ENCODE assay signal across 9 mouse cellular contexts in the genomic region with DNA sequence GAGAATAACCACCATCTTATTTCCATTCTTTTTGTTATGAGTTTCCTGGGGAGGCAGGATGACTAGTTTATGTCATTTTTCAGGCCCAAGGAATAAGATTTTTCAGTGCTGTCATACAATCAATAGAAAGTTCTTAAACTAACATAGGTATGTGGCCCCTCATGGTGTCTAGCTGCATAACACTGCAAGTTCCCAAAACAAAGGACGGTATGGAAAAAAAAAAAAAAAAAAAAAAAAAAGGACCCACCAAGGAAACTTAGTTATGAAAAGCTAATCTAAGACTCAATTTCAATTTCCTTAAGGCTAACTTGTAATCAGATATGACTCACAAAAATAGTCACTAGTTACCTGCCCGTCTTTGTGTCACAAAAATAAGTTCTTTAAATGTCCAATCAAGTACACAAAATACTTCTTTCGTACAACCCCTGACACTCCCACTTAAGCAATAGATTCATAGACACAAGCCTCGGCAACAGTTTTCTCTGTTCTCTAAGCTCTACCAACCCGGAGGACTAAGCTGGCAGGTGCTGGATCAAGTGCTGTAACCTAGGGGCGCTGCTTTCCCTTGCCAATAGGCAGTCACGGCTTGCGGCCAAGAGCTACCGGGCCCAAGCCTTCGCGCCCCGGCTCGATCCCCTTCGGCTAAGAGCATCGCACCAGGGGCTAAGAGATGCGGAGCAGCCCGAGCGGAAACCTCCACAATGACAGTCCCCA. TPM values are rescaled to one million over a fixed set of nuclear protein-coding genes. Genes with fewer than 3 reads are reported as not detected.
DNase-seq lines count a peak whose midpoint lies in the region; ATAC-seq and TF ChIP-seq lines count a peak whose summit lies in the region.
"Had no signal": no experiment of that assay in that cellular context is flagged by ENCODE, and none has a peak within 500 bp of the region (broad histone marks: within the 10 kb centered on the region; RNA-seq: fewer than 3 reads in every experiment).

No protein-coding gene starts in this region.

- DNase-seq in left cerebral cortex, adult 2 months (ENCODE audit: extremely low spot score in 1 of 2, low spot score in 2 of 2): no peak
- no peak for DNase-seq in left cerebral cortex, postnatal 4 days
- no peak for DNase-seq in spleen, postnatal 4 days (ENCODE audit: low spot score in 2 of 2)
- DNase-seq in ovary, adult 18-20 months (ENCODE audit: low spot score): no peak
- no peak for DNase-seq in left cerebral cortex, postnatal 25 days (ENCODE audit: low spot score in 2 of 2)

- peak overlapping the region; percentile 93 for H3K4me3 ChIP-seq in left cerebral cortex, adult 2 months
- peak overlapping the region; percentile 93 for H3K4me3 ChIP-seq in bone marrow, adult 2 months (replicated peaks; ENCODE audit: control insufficient read depth, low read depth, low read length)
- H3K4me3 ChIP-seq in megakaryocyte, embryonic 14.5 days (replicated peaks): peak overlapping the region; percentile 96

- peaks cover 2% of the 10 kb centered on the region; the same call in 1 of the 2 replicates for H3K4me1 ChIP-seq in bone marrow, adult 2 months (ENCODE audit: control insufficient read depth, insufficient read depth, low read length)
- H3K4me1 ChIP-seq in megakaryocyte, embryonic 14.5 days: peaks cover 55% of the 10 kb centered on the region

- intact Hi-C loops in left cerebral cortex, adult 2 months (cut with DNase I): no loop called here
- intact Hi-C loops in left cerebral cortex, postnatal 4 days (cut with DNase I): no loop called here
- intact Hi-C loops in left cerebral cortex, postnatal 25 days (cut with DNase I): no loop called here

- WGBS in bone marrow, adult 2 months: 0% methylated on average over 18 of the region's 18 CpGs

- H3K9me3 ChIP-seq in megakaryocyte, embryonic 14.5 days: no peaks in the 10 kb centered on the region

- H3K27ac ChIP-seq in left cerebral cortex, adult 2 months: peak overlapping the region; percentile 100
- peak overlapping the region; percentile 99 for H3K27ac ChIP-seq in bone marrow, adult 2 months (ENCODE audit: control insufficient read depth, insufficient read depth, low read depth, low read length, poor library complexity)

- ATAC-seq in granulocyte monocyte progenitor cell, adult 5-6 weeks (replicated peaks; ENCODE audit: poor library complexity, severe bottlenecking): peak; percentile 60

- H3K36me3 ChIP-seq in megakaryocyte, embryonic 14.5 days (replicated peaks; ENCODE audit: low read length): peaks cover 29% of the 10 kb centered on the region

- no peaks in the 10 kb centered on the region for H3K27me3 ChIP-seq in megakaryocyte, embryonic 14.5 days (replicated peaks)

- no peak for TF ChIP-seq CTCF in left cerebral cortex, adult 2 months (IDR thresholded peaks at IDR 0.05)
- TF ChIP-seq CTCF in bone marrow, adult 2 months (IDR thresholded peaks at IDR 0.05; ENCODE audit: control insufficient read depth, insufficient read depth, low read length): no peak

- TF ChIP-seq POLR2A in bone marrow, adult 2 months (IDR thresholded peaks at IDR 0.05; ENCODE audit: borderline replicate concordance, control insufficient read depth, low read depth, low read length): no peak

RNA-seq across cellular contexts. Expression of a gene that starts 0.7 kb away (rescaled TPM):
- total RNA-seq in left cerebral cortex, adult 2 months (2021): 10 to 100 TPM; 71.1 to 72.4 TPM
- 10 to 100 TPM; 74.3 to 84.6 TPM for total RNA-seq in left cerebral cortex, postnatal 4 days (2021)
- polyA plus RNA-seq in bone marrow, adult 2 months (2011; ENCODE audit: insufficient read depth, insufficient read length, low replicate concordance, missing spikeins): 17.2 and 21.0 TPM in 2 replicates
- 48.8 and 57.1 TPM in 2 replicates for total RNA-seq in granulocyte monocyte progenitor cell, adult 5-6 weeks (2014; fragmentation: Nextera tagmentation)
- total RNA-seq in granulocyte monocyte progenitor cell, adult 5-6 weeks (2017): 46.3 and 51.3 TPM in 2 replicates
- polyA plus RNA-seq in megakaryocyte, embryonic 14.5 days (2012; ENCODE audit: insufficient read depth, low replicate concordance): 4.5 and 7.8 TPM in 2 replicates
- total RNA-seq in left cerebral cortex, postnatal 25 days (2021): 10 to 100 TPM; 70.8 to 72.4 TPM

RNA-seq across cellular contexts. Expression of a gene that starts 47.6 kb away (rescaled TPM):
- total RNA-seq in left cerebral cortex, adult 2 months (2021): 10 to 100 TPM; 92.5 to 92.7 TPM
- 10 to 100 TPM; 51.6 to 64.6 TPM for total RNA-seq in left cerebral cortex, postnatal 4 days (2021)
- polyA plus RNA-seq in bone marrow, adult 2 months (2011; ENCODE audit: insufficient read depth, insufficient read length, low replicate concordance, missing spikeins): not detected in 2 replicates
- not detected in 2 replicates for total RNA-seq in granulocyte monocyte progenitor cell, adult 5-6 weeks (2014; fragmentation: Nextera tagmentation)
- not detected in 2 replicates for total RNA-seq in granulocyte monocyte progenitor cell, adult 5-6 weeks (2017)
- not detected in 2 replicates for polyA plus RNA-seq in megakaryocyte, embryonic 14.5 days (2012; ENCODE audit: insufficient read depth, low replicate concordance)
- 10 to 100 TPM; 84.4 to 96.3 TPM for total RNA-seq in left cerebral cortex, postnatal 25 days (2021)

RNA-seq across cellular contexts. Expression of a gene that starts 52.6 kb away (rescaled TPM):
- total RNA-seq in left cerebral cortex, adult 2 months (2021): under 1 TPM; 0.23 to 0.34 TPM
- not detected for total RNA-seq in left cerebral cortex, postnatal 4 days (2021)
- polyA plus RNA-seq in bone marrow, adult 2 months (2011; ENCODE audit: insufficient read depth, insufficient read length, low replicate concordance, missing spikeins): not detected in 2 replicates
- not detected in 2 replicates for total RNA-seq in granulocyte monocyte progenitor cell, adult 5-6 weeks (2014; fragmentation: Nextera tagmentation)
- not detected in 2 replicates for total RNA-seq in granulocyte monocyte progenitor cell, adult 5-6 weeks (2017)
- polyA plus RNA-seq in megakaryocyte, embryonic 14.5 days (2012; ENCODE audit: insufficient read depth, low replicate concordance): not detected in 2 replicates
- total RNA-seq in left cerebral cortex, postnatal 25 days (2021): under 1 TPM; 0.07 to 0.30 TPM
- total RNA-seq: gastrocnemius, postnatal 4 days had no signal

RNA-seq across cellular contexts. Expression of a gene that starts 58.3 kb away (rescaled TPM):
- not detected for total RNA-seq in left cerebral cortex, adult 2 months (2021)
- not detected for total RNA-seq in left cerebral cortex, postnatal 4 days (2021)
- not detected in 2 replicates for polyA plus RNA-seq in bone marrow, adult 2 months (2011; ENCODE audit: insufficient read depth, insufficient read length, low replicate concordance, missing spikeins)
- total RNA-seq in granulocyte monocyte progenitor cell, adult 5-6 weeks (2014; fragmentation: Nextera tagmentation): not detected in 2 replicates
- total RNA-seq in granulocyte monocyte progenitor cell, adult 5-6 weeks (2017): not detected in 2 replicates
- polyA plus RNA-seq in megakaryocyte, embryonic 14.5 days (2012; ENCODE audit: insufficient read depth, low replicate concordance): not detected in 2 replicates
- total RNA-seq in left cerebral cortex, postnatal 25 days (2021): not detected
- total RNA-seq: gastrocnemius, postnatal 4 days had no signal

Comparison
In these comparisons a context has a peak if more than half of its experiments do, and no peak if none do; other contexts are left out.
1. RNA of a gene that starts 47.6 kb away (total RNA-seq): 84.4 to 96.3 TPM in left cerebral cortex, postnatal 25 days, 92.5 to 92.7 TPM in left cerebral cortex, adult 2 months and 51.6 to 64.6 TPM in left cerebral cortex, postnatal 4 days; not detected in granulocyte monocyte progenitor cell, adult 5-6 weeks; every median in the first group is over 10 times any median in the second.
2. Peak in every context shown above with its lines, with median percentiles within 50 percentile points of each other: H3K4me3 ChIP-seq.